Mouse (Mus musculus) adrenal gland, postnatal 10 days (tissue): ENCODE measurements at regions not wholly inside any gene's neighbourhood (a gene's known extent, or its start where the extent isn't known, plus 50 kb on each side); places are given as distances from the start of the nearest gene placed in this dataset.

Experiments used
- DNase-seq: peaks from one replicate; pipeline ENCODE4 v3.0.0; 2021; ENCODE audit warnings: mixed read lengths

GRCm38 (mm10) chr1:155472112-155472955 lies 55.1 kb upstream of the Xpr1 start:
- peak; percentile 29 for DNase-seq

GRCm38 (mm10) chr1:155472956-155473646 lies 55.9 kb upstream of the Xpr1 start:
- no peak for DNase-seq

- DNase-seq: no peak
Observed at GRCm38 (mm10) chr1:155474973-155475372, 57.8 kb upstream of the Xpr1 start.

GRCm38 (mm10) chr1:155476237-155476636 lies 59.0 kb upstream of the Xpr1 start:
- no peak for DNase-seq

GRCm38 (mm10) chr1:155482148-155482547 lies 64.9 kb upstream of the Xpr1 start:
- DNase-seq: no peak

GRCm38 (mm10) chr1:155482760-155483159 lies 65.5 kb upstream of the Xpr1 start:
- DNase-seq: no peak

GRCm38 (mm10) chr1:155483693-155484092 lies 66.5 kb upstream of the Xpr1 start:
- DNase-seq: no peak

- no peak for DNase-seq
Observed at GRCm38 (mm10) chr1:155487796-155488195, 70.1 kb upstream of the Acbd6 start.

GRCm38 (mm10) chr1:155488966-155489661 lies 68.8 kb upstream of the Acbd6 start:
- DNase-seq: no peak

- DNase-seq: peak; percentile 27
Observed at GRCm38 (mm10) chr1:155490131-155490530, 67.8 kb upstream of the Acbd6 start.

GRCm38 (mm10) chr1:155491205-155492026 lies 66.5 kb upstream of the Acbd6 start:
- peak; percentile 18 for DNase-seq

- no peak for DNase-seq
Observed at GRCm38 (mm10) chr1:155493333-155493732, 64.6 kb upstream of the Acbd6 start.

- DNase-seq: no peak
Observed at GRCm38 (mm10) chr1:155493799-155494198, 64.1 kb upstream of the Acbd6 start.

- DNase-seq: no peak
Observed at GRCm38 (mm10) chr1:155494347-155494746, 63.6 kb upstream of the Acbd6 start.

GRCm38 (mm10) chr1:155499735-155500134 lies 58.2 kb upstream of the Acbd6 start:
- DNase-seq: no peak

- DNase-seq: no peak
Observed at GRCm38 (mm10) chr1:155502867-155503266, 55.1 kb upstream of the Acbd6 start.

- DNase-seq: no peak
Observed at GRCm38 (mm10) chr1:155504581-155505328, 53.2 kb upstream of the Acbd6 start.

- no peak for DNase-seq
Observed at GRCm38 (mm10) chr1:155505361-155506077, 52.4 kb upstream of the Acbd6 start.
